Mouse (Mus musculus): Measurements from ENCODE around the gene Ung.

DNA sequence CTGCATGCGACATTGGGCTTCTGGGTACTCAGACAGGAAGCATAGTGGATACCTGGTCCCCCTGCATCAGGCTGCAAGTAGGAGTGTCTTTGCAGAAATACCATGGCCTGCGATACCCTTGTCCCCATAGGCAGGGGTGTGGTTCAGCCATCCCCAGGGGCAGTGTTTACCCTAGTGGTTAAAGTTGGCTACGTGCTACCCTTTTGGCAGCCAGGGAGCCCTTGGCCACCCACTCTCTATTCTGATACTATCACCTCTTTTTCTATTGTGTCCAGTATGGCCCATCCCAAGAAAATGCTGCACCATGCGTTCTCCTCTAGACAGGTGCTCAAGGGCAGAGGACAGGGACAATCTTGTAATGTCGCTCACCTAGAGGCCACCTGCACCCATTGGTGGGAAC lies 24.6 kb downstream of the Ung start:
- TF ChIP-seq CTCF (IDR thresholded peaks at IDR 0.05; ENCODE audit: low read depth) = no peak
- no peak for TF ChIP-seq EP300 (IDR thresholded peaks at IDR 0.05; ENCODE audit: low read depth)
